Mouse (Mus musculus): Measurements from ENCODE around the gene Sbk1.
A peak's percentile ranks its signal among the peaks of the same experiment; 100 is the strongest.

Sbk1 gene

DNA sequence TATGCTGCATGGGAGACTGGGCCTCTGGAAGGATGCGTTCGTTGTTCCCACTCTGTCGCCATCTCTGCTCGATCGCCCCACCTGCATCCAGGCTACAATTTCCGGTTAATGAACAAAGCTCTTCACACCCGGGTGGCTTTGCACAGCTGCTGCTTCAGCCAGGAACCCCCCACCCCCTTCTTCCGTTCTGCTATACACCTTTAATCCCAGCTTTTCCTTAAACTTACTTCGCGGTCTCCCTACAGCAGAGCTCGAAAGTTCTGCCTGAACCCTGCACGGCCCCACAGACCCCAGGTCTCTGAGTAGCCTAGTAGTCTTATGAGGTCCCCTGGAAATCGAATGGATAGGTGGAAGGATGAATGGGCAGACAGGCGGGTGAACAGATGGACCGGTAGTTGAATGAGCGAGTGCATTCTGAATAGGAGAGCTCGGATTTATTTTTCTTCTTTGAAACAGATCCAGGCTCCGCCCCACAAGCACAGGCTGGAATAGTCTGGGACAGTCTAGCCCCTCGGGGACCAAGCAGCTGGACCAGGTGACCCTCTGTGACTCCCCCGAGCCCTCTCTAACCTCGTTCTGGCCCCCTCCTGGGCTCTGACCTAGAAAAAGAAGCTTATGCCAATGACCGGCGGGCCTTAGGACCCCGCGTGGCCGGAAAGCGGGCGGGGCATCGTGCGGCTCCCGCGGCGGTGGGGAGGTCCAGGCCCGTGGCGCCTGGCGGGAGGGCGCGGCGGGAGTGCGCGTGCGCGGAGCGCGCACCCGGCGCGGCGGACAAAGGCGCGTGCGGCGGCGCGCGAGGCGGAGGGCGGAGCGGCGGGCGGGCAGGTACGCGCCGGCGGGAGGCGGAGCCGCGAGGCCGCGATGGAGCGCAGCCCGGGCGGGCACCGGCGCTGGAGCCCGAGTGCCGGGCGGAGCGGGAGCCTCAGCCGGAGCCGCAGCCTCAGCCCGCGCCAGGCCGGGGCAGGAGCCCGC lies at the start of gene Sbk1:
Gene Sbk1, plus strand, starts transcription at position 908 of the 972 bp plus-strand sequence.
- DNase-seq (ENCODE audit: low spot score): peak; percentile 88

DNA sequence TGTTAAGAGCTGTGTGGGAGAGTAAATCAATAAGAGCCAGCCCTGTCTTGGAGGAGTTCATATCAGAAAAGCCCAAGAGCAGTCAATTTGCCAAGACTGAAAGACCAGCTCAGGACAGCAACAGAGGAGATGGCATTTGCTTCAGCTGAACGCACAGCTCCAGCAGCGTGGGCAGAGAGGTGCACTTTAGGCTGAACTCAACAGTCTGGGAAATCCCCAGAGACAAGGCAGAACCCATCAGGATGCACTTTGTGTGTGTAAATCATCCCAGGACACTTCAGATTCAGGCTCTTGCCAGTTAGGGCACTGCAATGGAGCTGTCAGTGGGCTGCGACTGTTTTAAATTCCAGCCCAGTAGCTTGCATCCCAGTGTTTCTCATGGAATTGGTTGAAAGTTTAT lies 49.7 kb upstream of the Sbk1 start:
- no peak for DNase-seq (ENCODE audit: low spot score)

DNA sequence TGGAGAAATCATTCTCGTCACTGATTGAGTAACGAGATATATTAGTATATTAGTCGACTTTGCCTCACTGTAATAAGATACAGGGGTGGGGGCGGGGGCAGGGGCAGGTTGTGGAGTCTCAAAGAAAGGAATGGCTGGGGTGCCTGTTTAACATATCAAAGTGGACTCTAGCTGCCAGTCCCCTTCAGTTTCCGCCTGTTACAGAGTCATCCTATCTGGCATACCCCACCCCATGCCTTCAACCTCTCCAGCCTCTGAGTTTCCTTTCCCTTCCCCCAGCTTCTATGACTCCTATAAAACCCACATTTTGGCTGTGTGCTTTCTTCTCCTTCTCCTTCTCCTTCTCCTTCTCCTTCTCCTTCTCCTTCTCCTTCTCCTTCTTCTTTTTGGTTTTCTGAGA lies 46.3 kb upstream of the Sbk1 start:
- no peak for DNase-seq (ENCODE audit: low spot score)

DNA sequence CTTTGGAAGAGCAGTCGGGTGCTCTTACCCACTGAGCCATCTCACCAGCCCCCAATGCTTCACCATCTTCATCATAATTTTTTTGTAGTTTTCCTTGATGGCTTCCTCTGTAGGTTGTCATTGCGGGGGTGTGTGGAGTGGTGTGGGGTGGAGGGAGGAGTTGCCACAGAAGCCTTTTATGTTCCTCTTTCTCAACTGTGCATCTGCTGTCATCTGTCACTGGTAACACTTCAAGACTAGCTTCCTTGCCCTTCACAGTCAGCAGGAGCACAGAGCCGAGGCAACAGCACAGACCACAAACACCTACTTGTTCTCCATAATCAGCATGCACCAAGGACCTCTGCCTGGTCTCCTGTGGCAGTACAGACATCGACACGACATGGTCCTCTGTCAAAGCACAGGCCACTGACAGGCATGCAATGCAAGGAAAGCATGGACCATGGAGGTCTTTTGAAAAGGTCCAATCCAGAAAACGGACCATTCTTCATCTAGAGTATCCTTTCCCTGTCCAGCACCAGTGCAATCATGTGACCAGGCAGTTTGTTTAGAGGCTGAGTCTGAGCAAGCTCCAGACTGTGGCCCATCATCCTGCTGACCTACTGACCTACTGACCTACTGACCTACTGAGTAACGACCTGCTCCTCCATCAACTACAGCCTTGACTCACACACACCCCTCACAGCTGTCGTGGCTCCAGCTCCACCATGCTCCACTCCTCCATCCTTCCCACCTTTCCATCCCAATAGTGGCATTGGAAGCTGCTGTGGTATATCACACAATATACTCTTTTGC lies 41.9 kb upstream of the Sbk1 start:
- DNase-seq (ENCODE audit: low spot score): no peak

DNA sequence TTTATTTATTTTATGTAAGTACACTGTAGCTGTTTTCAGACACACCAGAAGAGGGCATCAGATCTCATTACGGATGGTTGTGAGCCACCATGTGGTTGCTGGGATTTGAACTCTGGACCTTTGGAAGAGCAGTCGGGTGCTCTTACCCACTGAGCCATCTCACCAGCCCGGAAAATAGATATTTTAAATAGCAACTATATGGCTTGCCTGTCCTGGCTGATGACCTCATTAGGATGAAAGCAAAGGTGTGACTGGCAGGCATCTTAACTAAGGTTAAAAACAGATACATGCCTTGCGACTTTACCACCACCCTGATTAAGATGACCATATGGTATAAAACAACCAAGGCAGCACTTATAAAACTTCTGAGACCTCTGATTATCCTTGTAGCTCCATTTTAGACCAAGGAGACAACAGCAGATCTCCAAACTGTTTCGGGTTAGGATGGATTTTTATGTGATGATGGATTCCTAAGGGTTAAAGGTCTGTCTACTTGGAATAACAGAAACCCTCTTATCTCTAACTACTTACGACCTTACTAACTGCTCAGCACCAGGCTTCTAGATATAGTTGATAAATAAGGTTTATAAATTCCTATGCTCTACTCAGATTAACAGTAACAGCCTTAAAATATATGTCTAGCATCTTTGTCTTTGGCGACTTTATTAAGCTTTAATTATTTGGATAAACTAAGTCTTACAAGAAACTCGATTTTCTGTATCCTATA lies 39.9 kb upstream of the Sbk1 start:
- DNase-seq (ENCODE audit: low spot score): no peak

DNA sequence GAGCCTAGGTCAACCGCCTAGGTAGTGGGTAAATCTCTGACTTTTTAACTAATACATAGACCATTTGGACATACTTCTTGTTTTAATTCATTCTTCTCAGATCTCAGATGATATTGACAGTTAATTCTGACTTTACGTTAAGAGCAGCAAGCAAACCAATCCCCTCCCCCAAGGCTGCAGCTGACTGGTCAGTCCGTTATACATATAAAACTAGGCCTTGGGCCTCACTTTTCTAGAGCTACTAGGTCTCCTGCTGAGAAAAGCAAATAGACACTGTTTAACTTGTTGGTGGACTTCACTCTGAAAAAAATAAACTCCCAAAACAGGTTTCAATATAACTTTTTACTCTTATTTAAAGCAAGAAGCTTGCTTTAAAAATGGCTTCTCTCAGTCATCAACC lies 37.8 kb upstream of the Sbk1 start:
- DNase-seq (ENCODE audit: low spot score): no peak

DNA sequence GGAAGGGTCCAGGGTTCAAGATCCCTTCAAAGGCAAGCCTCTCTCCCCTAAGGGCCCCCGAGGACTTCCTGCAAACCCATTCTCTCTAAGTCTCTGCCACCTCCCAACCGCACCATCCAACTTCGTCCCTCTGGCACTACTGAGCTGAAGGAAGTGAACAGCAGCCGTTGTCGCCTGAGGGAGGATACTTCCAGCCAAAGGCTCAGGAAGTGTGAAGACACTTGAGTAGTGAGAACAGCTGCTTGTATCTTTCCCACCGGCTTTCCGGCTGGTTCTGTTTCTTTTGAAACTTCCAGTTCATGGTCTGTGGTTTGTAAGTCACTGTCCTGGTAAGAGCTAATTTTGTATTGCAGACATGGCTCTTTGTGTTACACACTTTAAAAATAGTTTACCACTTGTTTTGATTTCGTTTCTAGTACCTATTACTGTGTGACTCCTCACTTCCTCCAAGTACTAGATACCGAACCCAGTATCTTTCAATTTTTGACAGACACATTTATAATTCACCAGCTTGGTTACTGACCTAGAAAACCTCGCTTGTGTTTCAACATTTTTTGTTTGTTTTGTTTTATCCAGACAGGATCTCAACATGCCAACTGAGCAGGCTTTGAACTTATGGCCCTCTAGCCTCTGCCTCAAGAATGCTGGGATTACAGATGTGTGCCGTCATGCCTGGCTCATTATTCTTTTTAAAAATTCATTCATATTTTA lies 36.2 kb upstream of the Sbk1 start:
- peak; percentile 47 for DNase-seq (ENCODE audit: low spot score)

DNA sequence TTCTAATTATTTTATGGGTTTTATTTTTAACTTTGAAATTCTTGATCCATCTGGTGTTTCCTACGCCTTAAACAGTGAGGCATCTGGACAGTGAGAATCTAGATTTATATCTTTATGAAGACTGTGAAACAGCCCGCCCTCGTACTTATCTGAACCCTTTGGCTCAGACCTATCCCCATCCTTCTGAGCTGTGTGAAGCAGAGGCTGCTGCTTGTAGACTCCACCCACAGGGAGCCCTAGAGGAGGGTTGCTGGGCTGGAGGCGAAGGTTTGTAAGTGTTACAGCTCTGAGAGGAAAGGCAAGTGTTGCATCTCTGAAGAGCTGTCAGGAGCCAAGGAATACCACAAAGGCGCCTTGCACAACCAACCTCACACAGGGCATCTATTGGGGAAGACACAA lies 35.6 kb upstream of the Sbk1 start:
- DNase-seq (ENCODE audit: low spot score): peak; percentile 57

DNA sequence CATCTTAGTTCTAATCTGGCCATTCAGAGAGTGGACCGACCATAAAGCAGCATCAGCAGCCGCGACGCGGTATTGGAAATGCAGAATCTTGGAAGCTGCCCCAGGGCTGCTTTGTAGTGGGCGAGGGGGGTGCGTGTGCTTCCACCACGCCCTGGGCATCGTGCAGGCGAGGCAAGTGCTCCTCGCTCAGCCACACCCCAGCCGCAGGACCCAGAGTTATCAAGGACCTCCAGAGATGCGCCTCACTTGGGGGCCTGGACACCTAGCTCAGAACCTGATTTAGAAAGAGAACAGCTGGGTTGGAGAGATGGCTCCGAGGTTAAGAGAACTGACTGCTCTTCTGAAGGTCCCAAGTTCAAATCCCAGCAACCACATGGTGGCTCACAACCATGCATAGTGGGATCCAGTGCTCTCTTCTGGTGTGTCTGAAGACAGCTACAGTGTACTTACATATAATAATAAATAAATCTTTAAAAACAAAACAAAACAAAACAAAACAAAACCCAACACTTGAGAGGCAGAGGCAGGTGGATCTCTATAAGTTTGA lies 31.5 kb upstream of the Sbk1 start:
- DNase-seq (ENCODE audit: low spot score): no peak

DNA sequence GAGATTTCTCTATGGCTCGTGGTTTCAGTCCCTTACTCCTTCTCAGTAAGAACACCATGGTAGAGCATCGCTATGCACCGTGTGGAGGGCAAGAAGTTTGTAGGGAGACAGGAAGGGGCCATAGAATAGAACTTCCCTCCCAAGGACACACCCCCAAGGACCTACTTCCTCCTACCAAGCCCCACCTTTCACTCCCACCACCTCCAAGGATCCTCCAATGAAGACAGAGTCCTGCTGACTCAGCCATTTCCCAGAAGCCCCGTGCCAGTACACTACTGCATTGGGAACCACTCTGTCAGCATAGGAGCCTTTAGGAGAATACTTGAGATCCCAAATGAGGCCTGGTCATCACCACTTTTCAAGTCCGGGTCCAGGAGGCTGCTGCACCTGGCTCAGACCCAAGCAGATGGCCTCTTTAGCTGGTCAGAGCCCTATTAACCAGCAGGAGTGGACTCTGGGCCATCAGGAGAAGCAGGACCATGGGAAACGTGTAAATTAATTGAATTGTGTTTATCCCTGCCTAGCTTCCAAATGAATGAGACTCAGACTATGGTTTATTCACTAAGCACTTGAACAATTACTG lies 28.2 kb upstream of the Sbk1 start:
- DNase-seq (ENCODE audit: low spot score): no peak

DNA sequence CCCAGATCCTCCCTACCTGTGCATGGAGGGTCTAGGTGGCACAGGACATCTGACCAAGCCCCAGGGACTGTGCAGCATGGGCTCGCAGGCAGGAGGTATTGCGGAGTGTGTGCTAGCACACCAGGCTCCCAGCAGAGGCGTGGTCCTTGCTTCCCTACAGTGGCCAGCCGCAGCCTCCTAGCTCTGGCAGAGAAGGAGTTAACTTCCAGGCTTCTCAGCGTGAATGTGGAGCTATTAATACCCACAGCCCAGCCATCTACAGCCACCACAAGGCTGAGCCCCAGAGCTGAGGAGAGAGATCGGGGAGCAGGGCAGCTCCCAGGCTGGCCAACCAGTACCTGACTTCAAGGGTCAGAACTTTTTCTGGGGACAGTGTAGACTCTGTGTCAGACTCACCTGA lies 24.3 kb upstream of the Sbk1 start:
- no peak for DNase-seq (ENCODE audit: low spot score)

DNA sequence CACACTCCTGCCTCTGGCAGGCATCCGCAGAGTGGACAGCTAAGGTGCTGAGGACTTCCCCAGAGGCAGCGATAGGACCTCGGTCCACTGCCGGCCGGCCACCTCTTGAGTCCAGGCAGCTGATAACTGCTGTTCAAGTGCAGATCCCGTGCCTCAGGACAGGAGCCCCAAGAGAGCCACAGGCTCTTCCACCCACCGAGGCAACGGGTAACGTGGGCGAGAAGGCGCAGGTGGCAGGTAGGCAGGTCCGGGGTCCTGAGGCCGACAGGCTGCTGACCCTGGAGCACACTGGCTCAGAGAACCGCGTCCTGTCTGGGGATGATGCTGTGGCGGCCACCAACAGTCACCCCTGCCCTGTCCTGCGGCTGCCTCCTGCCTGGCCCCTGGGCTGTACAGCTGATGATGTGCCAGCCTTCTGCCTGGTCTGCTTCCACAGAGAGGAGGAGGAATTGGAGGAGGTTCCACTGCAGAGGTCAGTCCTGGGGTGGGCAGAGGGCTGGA lies 23.7 kb upstream of the Sbk1 start:
- DNase-seq (ENCODE audit: low spot score): no peak

DNA sequence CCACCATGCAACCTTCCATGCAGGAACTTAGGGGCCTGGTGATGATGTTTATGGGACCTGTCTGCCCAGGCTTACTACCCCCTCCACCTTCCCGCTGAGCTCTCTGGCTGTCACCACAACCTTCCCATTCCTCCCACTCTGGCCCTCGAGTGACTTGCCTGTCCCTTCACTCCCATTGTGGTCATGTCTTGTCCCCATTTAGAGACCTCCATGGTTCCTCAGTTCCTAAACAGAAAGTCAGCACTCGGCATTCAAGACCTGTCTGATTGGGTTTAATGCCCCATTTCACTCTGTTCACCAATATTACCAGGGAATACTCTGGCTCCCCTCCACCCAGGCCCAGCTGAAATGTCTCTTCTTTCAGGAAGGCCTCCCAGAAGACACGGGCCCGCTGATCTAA lies 23.3 kb upstream of the Sbk1 start:
- DNase-seq (ENCODE audit: low spot score): no peak

DNA sequence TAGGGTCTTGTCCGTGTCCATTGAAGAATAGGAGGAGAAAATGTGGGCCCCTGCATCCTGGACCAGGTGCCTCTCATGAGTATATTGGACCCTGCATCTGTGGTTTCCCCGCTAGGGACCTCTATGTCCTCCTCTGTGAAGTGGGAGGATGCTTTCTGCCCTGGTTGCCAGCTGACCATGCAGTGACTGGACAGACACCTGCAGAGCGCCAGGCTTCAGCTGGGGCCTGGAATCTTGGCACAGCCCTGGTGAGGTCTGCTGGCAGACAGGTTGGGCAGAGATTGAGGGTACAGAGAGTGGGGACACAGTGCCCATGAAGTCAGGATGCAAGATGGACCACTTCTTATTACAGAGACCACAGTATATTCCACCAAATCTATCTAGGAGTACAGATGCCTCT lies 22.4 kb upstream of the Sbk1 start:
- no peak for DNase-seq (ENCODE audit: low spot score)

DNA sequence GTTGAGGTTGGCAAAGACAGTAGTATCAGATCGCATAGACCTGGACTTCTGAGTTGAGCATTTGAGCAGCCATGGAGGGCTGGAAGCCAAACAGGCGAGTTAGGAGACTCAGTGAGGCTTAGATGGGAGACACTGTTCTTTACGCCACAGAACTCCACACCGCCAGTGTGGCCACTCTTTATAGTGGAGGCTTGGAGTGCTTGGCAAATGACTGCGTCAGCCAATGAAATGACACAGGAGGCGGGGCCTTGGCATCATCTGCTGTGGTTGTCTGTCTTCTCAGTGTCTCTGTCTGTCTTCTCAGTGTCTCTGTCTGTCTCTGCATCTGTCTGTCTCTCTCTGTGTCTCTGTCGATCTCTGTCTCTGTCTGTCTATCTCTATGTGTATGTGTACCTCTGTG lies 21.9 kb upstream of the Sbk1 start:
- no peak for DNase-seq (ENCODE audit: low spot score)

DNA sequence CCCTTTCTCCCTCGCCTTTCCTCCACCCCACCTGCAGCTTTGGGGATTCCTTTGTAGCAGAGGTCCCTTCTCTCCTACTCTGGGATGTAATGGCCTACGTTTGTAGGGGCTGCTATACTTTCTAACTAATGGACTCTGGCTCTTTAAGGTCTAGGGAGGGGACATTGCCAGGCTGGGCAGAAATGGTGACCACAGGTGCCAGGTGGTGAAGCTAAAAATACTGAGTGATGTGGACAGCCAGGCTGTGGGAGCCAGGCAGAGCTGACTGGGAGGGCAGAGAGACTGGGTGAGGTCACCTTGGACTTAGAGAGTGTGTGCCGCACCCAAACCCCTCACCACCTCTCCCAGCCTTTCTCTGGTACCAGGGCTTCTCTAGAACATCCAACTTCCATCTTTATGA lies 20.7 kb upstream of the Sbk1 start:
- DNase-seq (ENCODE audit: low spot score): no peak

DNA sequence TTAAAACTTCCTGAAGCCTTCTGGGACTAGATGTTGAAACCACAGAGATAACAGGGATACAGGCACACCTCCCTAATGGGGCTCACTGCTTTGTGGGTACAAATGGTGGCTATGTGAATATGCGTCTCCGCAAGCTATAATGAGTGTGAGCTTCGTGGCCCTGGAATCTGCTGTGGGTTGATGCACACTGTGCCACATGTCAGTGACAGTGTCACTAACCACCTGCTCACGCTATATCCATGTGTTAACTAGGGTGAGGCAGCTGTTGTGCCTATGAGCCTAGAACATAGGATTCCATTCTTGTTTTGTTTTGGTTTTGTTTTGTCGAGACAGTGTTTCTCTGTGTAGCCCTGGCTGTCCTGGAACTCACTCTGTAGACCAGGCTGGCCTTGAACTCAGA lies 20.2 kb upstream of the Sbk1 start:
- no peak for DNase-seq (ENCODE audit: low spot score)

DNA sequence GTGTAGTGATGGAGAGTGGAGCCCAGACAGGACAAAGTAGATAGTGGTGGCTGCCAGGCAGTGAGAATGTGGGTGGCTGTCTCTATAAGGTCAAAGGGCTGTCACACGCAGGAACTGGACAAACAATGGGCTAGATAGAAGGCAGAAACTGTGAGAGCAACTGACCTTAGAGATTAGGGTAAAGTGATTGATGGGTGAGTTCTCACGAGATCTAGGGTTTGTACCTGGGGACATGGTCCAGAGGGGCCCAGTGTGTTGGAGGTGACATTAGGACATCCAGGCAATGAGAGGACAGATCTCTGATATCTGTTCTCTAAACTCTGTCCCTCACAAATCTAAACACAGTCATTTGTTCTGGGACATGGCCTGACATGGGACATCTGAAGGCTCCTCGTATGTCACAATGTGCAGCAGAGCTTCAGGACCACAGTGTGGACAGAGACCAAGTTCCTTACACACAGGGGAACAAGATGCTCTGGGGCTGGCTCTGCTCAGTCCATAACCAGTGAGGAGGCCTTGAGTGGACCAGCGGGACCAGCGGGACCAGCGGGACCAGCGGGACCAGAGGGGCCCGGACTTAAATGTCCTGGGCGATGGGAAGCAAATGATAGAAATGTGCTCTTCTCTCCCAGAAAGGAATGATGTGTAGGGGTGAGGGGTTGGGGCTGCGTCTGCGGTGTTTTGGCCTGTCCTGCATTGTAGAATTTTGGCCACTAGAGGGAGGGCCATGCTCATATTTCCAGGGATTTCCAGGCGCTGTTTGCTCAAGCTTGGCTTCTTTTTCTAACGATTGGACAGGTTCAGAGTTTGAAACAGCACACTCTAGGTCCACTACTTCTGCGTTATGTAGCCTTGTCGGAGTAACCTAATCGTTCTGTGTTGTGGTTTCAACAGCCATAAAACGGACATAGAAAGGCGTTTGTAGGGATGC lies 11.9 kb upstream of the Sbk1 start:
- DNase-seq (ENCODE audit: low spot score): peak; percentile 62

DNA sequence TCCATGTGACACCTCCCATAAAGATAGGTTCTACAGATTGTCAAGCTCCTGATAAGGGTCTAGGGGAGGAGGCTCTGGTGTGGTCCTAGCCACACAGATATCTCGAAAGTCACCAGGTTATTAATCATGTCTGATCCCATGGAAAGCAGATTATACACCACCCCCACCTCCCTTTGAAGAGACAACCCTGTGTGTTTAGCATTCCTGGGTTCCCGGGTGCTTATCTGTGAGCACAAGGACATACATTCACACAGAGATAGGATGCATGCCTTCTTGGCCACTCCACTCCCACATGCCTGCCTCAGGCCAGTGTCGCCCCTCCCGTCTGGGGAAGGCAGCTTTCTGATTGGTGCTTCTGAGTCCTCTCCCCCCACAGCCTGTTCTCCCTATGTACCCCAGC lies 10.6 kb upstream of the Sbk1 start:
- no peak for DNase-seq (ENCODE audit: low spot score)

DNA sequence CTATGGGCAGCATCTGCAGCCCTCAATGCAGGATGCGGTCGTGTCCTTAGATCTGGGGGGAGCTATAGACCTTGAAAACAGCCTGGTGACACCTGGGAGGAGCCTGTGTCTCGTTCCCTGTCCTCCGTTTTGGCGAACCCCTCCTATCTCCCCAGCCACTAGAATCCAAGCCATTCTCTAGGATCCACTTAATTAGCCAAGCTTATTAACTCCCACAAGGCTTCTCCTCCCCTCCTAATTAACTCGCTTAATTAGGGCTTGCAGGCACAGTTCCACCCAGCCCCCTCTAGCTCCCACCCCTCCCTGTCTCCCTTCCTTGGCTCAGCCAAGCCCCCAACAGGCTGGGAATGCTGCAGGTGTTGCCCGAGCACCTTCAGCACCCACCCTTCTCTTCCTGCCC lies 8.5 kb upstream of the Sbk1 start:
- no peak for DNase-seq (ENCODE audit: low spot score)
